Mouse (Mus musculus) frontal cortex, postnatal 25 days (tissue): ENCODE data around the gene Inpp5a.

Experiments
- DNase-seq, 2 experiments: peaks; one replicate each; pipeline ENCODE4 v3.0.0; 2022; ENCODE audit warnings: low spot score in 2 of 2

The Inpp5a gene

DNA sequence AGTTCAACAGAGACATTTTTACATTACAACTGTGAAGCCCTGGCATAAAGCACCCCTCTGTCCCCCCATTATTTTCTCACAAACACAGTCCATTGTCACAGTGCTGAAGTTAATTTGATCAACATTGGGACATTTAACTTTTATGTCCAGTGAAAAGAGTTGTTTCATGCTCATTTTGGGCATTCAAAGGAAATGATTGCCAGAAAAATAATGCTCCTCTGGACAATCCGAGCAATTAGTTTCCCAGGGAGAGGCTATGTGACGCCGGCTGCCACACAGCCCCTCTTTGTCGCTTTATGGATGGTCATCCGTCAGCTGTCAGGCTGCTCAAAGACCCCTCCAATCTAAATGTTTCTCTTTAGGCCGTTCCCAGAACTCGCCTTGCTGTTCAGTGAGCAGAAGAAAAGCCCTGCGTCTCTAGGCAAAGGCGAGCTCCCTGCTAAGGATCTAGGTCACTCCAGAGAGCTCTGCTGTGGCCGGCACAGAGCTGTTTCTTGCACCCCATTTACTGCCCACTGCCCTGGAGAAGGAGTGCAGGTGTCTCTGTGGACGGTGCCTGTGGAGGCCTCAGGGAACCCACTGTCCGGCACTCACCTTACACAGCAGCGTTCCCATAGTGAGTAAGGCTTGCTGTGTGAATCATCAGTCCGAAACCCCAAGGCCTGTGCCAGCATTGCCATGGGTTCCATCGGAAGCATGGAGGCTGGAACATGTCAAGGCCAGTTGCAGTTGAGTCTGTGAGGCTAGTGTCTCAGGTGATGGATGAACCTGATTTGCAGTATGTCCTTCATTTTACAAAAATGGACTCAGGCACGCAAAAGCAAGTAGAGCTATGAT is 141.9 kb downstream of the Inpp5a start:
- DNase-seq = no peak

GRCm38 (mm10) chr7:139531428-139531801 is 142.5 kb downstream of the Inpp5a start:
- DNase-seq = no peak

DNA sequence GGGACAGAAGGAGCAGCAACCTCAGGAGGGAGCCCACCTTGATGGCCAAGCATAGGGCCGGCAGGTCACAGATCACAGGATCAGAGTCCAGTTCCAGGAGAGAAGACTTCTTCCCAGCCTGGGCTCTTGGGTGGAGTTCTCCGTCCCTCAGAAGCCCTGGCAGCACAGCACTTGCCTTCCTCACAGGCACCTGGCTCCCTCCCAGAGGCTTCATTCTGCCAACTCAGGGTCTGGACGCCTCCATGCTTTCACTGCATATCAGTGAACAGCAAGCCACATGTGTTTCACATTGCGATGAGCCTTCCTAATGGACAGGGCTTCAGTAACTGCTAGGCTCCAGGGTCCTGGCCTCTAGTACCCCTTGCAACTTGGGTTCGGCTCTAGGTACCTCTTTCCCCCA is 147.4 kb downstream of the Inpp5a start:
- no peak for DNase-seq

- DNase-seq = no peak
Observed at GRCm38 (mm10) chr7:139536831-139537230, 147.9 kb downstream of the Inpp5a start.

- no peak for DNase-seq
Observed at GRCm38 (mm10) chr7:139537831-139538230, 148.9 kb downstream of the Inpp5a start.

- DNase-seq = no peak
Observed at GRCm38 (mm10) chr7:139538541-139538940, 149.6 kb downstream of the Inpp5a start.

- no peak for DNase-seq
Observed at GRCm38 (mm10) chr7:139540601-139541000, 151.7 kb downstream of the Inpp5a start.

DNA sequence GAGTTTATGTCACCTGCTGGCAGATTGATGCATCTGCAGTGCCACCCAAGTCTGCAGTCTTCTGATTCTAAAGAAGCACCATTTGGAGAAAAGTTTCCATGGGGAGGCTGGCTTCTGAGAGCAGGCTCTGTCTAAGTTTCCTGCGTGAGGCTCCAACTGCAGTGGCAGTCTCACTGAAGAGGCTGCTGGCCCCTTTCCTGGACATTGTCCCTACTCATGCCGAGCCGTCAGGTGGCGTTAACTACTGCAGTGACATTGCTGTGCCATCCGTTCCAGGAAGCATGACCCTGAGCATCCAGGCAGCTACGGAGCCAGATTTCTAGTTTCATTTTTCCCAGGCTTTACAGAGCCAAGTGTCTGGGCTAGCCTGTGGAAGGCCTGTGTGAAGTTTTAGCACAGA is 152.5 kb downstream of the Inpp5a start:
- DNase-seq = no peak

DNA sequence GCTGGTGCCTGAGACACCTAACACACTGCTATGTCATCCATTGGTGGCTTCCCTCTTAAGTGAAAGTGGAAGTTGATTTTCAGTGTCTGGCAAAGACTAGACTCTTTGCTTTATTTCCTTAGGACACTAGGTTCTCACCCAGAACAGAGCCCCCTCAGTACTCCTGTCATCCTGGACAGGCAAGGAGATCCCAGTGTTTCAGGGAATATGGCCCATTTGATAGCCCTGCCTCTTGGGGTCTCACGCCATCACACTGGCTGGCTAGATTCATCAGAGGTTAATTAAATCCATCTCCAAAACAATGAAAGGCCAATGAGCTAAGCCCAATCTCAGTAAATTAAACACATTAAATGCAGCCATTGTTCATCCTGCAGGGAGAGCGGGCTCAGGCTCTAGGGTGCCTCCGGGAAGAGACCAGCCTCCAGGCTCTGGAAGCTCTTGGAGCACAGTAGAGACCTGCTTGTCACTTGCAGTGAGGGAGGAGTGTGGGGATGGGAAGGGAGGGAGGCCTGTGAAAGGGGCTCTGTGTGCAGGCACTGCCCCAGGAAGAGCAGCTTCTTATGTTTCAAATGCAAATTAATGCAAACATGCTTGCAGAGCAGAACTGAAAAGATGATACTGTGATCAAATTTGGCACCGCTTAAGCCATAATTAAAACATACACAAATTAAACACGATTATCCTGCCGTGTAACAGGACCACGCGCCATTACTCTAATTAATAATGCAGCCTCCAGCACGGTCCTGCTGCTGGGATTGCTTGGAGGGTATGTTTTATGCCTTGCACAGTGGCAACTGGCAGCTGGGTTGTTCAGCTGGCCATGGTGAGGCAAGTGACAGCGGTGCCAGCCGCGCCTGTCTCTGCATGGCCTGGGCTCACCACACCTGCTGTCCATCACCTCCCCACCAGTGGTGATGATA is 156.1 kb downstream of the Inpp5a start:
- DNase-seq = no peak

DNA sequence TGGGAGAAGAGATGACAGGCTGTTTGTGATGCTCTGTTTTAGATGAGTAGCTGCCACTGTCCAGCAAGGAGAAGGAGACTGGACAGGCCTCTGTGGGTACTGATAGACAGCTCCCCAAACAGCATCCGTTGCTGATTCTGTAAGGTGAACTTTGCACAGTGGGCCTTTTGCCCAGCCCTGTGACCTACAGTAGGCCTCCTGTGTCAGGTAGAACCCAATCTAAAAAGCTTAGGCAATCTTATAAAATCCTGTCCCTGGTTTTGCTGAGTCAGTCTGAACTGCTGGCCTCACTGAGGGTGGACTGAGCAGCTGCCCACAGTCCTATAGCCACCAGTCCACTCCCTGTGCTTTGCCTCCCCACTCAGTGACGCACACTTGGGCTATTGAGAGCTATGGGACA is 158.4 kb downstream of the Inpp5a start:
- DNase-seq = no peak

- DNase-seq = no peak
Observed at GRCm38 (mm10) chr7:139550086-139550783, 161.3 kb downstream of the Inpp5a start.

DNA sequence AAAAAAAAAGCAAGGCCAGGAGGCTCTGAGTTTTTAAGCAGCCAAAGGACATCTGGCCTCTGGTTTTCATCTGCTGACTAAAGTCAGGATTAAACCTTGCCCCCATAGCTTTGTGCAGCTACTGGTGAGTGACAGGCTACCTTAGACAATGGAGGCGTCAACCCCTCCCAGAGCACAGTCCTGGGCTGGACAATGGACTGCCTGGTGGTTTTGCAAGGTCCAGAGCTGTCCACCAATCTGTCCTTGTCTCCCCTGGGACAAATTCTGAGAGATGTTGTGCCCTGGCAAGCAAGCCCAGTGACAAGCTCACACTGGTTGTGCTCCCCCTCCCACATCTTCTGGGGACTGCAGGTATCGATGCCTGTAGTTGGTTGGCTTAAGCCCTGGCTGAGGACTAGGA is 162.6 kb downstream of the Inpp5a start:
- no peak for DNase-seq

DNA sequence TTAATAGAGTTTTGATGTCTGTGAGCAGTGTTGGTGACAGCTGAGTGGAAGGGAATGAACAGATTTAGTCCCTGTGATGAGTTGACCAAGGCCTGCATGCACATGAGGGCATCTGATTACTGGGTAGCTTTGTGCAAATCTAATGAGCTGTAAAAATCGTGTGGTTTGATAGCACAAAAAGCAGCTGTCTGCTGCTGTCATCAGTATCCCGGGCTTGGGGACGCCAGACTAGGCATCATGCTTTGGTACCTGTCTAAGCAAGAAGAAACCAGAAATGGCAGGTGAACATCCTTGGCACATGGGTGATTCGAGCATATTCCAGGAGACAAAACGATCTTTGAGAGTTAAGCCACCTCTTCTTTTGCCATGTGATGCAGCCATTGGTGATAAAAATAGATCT is 167.4 kb downstream of the Inpp5a start:
- DNase-seq = no peak

GRCm38 (mm10) chr7:139556746-139557526 is 168.0 kb downstream of the Inpp5a start:
- DNase-seq = no peak

DNA sequence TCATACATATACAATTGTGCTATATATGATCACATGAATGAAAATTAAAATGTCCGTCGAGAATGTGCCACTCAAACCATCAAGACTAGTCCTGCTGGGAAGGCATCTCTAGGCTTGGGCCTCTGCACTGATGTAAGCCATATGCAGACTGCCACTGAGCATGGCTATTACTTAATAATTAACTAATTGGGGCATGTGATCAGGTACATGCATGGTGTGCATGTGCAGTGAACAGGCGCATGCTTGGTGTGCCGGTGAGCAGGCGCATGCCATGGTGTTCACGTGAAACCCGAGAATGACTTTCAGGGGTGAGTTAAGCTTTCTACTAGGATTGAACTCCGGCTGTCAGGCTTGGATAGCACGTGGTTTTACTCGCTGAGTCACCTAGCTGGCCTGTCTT is 170.8 kb downstream of the Inpp5a start:
- no peak for DNase-seq

DNA sequence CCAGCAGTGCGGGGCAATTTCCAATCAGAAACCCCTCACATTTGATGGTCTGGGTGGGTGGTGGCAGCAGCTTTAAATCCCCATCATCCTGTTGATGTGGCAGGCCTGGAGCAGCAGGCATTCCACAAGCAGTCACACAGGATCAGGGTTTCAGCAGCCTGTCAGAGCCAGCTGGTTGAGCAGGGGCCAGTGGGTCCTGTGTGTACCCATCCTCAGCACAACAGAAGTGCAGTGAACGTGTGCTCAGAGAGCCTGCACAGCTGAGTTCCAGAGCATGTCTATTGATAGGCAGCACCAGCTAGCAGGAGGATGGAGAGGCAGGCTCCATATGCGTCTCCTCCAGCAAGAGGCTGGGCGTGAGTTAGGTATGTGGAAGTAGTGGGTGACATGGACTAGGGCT is 174.5 kb downstream of the Inpp5a start:
- DNase-seq = no peak

- DNase-seq = no peak
Observed at GRCm38 (mm10) chr7:139564161-139564560, 175.3 kb downstream of the Inpp5a start.

DNA sequence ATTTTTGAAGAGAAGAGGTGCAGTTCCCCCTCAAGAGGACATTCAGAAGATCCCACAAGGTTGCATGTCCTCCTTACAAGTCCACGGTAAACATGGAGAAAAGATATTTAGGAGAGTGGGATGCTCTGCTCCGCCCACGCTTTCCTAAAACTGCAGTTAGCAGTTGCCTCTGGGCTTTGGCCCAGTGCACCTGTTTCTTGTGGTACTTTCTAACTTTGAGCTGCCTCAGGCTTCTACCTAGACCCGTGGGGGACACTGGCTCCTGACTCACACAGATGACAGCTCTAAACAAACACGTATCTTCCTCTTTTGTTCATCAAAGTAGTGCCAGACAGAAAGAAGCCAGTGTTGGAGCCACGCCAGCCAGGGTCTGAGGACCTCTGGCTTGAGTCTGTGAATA is 177.1 kb downstream of the Inpp5a start:
- DNase-seq = no peak

- DNase-seq = no peak
Observed at GRCm38 (mm10) chr7:139566533-139566932, 177.6 kb downstream of the Inpp5a start.

DNA sequence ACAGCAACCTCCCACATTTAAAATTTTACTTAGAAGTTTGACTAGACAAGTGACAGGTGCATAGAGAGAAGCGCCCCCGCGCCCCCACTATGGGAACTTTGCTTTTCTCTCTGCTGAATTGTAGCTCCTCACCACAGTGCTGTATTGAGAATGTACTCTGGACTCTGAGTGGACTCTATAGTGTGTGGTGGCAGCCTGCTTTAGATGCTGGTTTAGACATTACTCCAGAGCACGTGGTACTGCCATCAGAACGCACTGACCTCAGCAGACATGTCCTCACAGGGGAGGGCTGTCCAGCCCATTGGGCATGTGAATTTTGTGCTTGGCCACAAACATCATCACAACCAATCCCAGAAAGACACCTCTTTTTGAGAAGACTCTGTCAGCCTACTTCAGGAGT is 181.9 kb downstream of the Inpp5a start:
- DNase-seq = no peak

DNA sequence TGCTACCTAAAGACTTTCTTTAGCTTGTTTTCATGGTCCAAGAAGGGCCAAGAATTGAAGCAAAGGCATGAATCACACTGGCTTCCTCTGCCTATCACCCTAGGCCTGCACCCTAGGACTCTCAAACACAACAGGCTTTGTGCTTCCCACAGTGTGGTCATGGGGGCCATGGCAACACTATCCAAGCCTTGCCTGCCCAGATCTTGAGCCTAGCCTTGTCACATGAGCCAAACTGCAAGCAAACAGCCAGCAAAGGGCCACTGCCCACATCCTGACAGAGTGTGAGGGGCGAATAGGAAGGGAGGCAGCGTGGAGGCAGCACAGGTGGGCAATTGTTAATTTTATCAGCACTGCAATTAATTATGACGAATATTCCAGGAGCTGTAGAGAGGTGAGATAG is 183.8 kb downstream of the Inpp5a start:
- no peak for DNase-seq
